Mouse (Mus musculus): ENCODE results near the gene Armcx5.
"Not testable (repeated sequence)": the region's sequence is repeated elsewhere in the genome, so short reads cannot be mapped to it uniquely, and the experiment has no call there.

Armcx5 gene

DNA sequence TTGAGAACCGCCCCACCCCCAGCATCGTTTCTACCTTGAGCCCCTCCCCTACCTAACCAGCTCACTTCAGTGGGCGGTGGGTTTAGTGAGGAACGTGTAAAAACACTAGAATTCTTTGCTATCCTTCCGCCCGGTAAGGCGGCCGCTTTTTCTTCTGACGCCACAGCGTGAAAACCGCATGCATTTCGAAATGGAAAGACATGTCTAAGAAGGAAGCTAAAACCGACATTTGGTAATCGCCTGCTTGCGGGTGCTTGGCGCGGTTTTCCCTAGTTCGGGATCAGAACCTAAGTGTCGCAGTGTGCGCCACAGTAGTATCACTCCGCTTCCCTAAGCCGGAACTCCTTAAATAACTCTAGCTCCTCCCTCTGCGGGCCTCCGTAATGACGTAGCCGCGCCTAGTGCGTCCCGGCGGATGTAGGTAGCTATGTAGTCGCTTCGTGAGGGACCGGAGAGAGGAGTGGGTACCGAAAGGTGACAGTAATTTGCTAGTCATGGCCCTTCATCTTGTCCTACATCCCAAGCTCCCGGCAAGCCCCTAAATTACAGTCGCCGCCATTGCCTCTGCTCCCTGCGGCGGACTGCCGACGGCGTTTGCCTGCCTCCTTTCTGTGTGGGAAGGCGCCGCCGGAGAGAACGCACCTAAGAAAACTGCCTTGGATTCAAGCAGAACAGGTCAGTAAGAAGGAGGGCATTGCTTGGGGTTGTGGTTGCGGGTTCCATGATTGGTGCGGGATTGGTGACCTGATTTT, at the start of gene Armcx5, which contains the start of gene Gprasp1:
Armcx5 (plus strand) TSS at position 430 of the 752 bp plus-strand sequence.
Gprasp1 (plus strand) TSS at position 430 of the 752 bp plus-strand sequence.
- DNase-seq (ENCODE audit: low spot score) = peak; percentile 91

DNA sequence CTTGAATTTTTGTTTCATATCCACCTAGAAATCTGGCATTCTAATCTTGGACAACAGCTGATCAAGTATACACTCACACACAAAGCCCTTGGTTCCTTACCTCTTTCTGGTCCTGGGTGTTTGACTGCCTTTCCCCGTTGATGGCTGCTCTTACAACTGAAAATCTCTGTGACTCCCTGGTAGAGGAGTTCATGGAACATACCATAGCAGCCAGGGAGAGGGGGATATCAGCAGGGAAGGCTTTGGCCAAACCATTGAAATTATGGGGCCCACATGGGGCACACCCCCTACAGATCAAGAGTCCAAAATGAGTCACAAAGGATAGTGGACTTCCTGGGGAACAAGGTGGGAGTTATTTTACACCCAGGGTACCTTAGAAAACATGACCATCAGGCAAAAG, 48.9 kb upstream of the Armcx5 start, which contains the start of gene Tcp11x2:
Tcp11x2 (minus strand) TSS at position 158 of the 400 bp plus-strand sequence.
- DNase-seq (ENCODE audit: low spot score) = no peak

DNA sequence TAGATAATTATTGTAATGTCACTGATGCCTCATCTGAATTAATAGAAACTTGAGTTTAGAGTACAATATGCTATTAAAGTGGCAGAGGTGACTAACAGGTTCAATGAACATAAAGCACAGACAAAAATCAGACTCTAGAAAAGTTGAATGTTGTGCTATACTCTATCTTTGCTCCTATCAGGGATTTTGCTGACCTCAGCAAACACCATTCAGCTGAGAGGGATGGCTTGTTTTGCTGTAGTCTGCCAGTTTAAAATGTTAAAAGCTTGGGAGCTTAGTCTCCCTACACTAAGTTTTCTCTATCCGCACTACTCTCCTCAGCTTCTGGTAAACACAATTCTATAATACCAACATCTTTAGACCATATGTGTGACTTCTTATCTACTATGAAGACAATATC, 39.4 kb upstream of the Armcx5 start:
- DNase-seq (ENCODE audit: low spot score) = no peak

DNA sequence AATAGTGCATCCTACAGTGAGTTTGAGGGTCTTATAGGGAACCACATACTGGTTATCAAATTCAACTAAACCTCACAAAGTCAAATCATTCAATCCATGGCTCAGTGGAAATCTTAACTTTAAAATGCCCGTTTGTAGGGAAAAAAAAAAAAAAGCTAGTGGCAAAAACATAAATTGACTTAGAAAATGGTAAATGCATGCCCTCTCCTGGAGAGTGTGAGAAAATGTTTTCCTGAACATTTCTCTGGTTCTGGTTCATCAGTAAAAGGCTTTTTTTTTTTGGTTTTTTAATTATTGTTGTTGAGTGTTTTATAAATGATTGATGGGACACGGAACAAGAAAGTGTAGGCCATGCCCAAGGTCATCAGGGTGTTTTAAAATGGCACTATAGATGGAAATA, 38.2 kb upstream of the Armcx5 start:
- no peak for DNase-seq (ENCODE audit: low spot score)

DNA sequence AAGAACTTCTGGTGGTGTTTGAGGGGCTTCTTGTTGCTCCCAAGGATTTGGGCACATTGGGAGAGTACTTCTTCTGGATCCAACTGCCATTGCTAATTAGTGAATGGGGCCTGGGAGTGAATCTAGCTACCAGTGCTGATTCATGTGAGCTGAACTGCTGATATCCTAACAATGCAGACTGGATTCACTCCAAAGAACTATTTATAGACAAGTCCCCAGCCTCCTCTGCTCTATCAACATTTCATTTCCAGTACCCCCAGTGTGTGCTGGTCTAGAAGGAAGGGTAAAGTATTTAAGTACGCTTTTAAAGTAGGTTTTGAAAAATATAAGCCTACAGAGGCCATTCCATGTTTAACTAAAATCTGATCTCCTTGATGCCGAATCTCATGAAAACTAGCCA, 29.7 kb upstream of the Armcx5 start:
- no peak for DNase-seq (ENCODE audit: low spot score)

DNA sequence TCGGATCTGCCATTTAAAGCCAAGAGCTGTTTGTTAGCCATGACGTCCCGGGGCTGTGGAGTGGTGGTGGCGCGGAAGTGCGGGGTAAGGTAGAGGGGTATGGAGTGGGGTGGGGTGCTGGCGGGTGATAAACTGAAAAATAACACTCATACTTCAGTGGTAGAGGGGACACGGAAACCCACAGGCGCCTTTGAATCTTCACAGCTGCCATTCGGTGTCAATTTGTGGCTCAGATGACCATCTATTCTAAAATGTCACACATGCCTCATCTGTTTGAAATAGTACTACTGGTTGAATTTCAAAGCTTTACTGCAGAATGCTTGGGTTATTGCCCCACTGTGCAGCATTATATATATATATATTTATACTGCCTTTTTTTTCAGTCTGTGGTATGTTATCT, 17.4 kb upstream of the Armcx5 start, which contains the start of gene Tmsb15a:
Tmsb15a (minus strand) TSS at position 101 of the 400 bp plus-strand sequence.
- DNase-seq (ENCODE audit: low spot score) = no peak

DNA sequence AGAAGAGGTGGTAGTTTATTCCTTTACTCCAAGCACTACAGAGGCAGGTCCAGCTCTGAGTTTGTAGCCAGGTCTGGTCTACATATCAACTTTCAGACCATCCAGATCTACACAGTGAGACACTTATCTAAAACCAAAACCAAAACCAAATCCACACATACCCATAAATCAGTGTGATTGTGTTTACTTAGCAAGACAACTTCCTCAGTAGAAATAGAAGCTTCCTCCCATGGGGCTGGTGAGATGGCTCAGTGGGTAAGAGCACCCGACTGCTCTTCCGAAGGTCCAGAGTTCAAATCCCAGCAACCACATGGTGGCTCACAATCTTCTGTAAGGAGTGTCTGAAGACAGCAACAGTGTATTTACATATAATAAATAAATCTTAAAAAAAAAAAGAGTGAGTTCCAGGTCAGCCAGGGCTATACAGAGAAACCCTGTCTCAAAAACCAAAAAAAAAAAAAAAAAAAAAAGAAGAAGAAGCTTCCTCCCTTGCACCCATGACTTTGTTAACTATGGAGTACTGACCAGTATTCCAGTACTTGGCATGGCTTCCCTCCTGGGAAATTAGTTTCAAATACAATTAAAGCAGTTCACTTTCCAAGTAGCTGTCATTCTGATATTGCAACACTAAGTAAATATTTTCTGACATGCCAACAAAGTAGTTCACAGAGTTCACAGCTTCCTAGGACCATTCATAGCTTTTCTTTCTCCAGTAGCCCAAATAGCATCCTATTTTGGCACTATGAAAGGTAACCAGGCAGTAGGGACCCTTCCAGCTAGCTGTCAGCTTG, 3.6 kb upstream of the Armcx5 start:
- no peak for DNase-seq (ENCODE audit: low spot score)

DNA sequence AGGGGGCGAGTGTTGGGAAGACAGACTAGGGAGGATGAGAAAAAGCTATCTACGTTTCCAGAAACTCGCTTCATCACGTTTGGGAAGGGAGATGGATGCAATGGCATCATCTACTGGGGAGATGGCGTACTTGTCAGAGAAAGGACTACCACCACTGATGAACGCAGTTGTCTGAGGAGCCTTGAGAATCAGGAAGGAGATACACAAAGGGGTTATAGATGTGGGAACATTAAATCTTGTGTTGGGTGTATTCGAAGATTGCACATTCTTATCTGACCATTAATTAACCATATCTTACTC, 473 bp downstream of the Armcx5 start:
- DNase-seq (ENCODE audit: low spot score) = peak; percentile 17

DNA sequence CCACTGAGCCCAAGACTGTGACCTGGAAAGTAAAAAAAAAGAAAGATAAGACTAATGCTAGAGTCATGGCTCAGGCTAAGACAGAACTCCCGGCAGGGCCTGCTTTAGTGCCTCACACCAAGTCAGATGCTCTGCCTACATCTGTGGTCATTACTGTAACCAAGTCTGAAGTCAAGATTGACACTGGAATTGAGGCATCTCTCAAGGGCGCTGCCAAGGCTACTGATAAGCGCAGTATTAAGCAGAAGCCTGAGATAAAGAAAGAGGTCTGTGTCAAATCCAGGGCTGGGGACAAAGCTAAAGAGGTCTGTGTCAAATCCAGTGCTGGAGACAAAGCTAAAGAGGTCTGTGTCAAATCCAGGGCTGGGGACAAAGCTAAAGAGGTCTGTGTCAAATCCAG, 2.8 kb downstream of the Armcx5 start:
- DNase-seq (ENCODE audit: low spot score) = not testable (repeated sequence)

DNA sequence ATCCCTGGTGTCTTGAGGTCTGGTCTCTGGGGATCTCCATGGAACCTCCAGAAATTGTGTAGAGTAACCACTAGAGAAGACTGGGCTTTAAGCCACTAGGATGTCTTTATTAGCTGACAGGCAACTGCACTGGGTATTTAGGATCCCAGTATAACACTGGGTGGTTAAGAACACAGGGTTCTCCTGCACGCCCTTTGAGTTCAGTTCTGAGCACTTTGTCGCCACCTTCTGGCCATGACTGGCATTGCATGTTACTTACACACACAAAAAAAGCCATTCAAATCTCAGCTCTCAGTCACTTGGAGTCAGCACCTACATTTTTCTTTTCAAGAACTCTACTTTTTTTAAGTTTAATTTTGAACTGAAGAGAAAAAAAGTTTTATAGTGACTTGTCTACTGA, 10.3 kb downstream of the Armcx5 start:
- peak; percentile 72 for DNase-seq (ENCODE audit: low spot score)

DNA sequence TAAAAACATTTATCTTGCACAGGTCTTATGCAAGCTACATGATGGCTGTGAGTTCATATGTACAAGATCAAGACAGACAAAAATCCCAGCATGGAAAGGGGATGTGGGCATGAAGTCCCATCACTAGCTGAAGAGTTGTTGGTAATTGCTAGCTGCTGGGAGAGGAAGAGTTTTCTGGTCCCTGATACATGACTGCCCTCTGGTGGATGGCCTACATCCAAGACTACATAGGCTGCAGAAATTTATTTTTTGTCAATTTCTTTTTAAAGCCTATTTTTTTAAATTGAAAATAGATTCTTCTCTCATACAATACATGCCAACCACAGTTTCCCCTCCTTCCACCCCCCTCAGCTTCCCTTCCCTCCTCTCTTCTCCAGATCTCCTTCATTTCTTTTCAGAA, 19.2 kb downstream of the Armcx5 start:
- peak; percentile 27 for DNase-seq (ENCODE audit: low spot score)

DNA sequence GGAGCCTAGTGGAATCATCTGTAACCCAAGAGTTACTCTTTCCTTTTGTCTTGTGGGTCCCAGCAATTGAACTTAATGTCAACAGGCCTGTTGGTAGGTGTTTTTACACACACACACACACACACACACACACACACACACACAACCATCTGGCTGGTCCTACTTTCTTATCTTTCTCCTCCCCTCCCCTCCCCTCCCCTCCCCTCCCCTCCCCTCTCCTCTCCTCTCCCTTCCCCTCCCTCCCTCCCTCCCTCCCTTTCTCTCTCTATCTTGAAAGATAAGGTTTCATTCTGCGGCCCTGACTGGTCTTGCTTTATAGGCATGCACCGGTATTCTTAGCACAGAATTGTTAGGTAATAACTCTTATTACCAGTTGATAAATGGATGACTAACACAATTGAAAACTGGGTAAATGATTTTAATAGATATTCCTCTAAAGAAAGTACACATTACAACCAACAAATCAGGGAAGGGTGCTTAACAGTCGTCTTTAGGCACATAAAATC, 25.6 kb downstream of the Armcx5 start:
- DNase-seq (ENCODE audit: low spot score) = no peak

DNA sequence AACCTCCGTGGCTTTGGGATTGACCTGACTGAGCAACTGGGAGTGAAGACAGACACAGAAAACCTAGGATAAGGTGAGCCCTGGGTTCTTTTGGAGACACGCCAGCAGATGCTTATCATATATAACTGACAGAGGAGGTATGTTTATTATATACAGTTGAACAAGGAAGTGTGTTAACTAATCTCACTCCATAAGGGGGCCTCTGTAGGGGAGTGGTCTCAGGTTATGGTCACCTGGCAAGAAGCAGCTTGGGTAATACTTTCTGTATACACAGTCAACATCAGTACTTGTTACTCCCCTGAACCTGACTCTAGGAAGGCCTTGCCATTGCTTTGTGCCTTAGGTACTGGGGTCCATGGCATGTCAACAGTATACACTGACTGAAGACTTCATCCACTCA, 26.0 kb downstream of the Armcx5 start:
- DNase-seq (ENCODE audit: low spot score) = no peak

DNA sequence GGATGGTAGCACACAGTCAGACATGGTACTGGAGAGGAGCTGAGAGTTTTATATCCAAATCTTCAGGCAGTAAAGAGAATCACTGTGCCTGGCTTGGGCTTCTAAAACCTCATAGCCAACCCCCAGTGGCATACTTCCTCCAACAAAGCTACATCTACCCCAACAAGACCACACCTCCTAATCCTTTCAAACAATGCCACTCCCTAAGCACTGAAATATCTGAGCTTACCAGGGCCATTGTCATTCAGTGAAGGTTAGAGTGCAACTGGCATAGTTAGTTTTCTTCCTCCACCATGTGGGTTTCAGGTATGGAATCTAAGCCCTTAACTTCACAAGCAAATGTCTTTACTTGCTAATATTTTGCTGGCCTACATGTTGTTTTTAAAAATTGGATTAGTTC, 49.0 kb downstream of the Armcx5 start:
- DNase-seq (ENCODE audit: low spot score) = no peak

DNA sequence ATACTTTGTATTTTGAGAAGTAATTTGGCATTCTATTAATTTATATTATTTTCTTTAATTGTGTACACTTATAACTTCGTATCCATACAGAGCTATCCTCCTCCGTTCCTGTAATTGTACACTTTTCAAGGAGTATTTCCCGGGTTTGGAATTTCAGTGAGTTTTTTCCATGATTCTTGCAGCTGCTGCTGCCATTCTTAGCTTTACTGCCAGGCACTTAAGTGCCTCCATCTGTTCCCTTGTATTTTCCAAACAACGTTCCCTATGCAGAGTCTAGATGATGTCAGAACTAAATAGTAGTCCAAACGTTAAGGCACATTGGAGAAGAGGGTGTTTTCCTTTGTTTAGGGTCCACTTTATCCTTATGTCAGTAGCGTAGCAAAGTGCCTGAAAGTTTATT, 49.8 kb downstream of the Armcx5 start:
- no peak for DNase-seq (ENCODE audit: low spot score)

DNA sequence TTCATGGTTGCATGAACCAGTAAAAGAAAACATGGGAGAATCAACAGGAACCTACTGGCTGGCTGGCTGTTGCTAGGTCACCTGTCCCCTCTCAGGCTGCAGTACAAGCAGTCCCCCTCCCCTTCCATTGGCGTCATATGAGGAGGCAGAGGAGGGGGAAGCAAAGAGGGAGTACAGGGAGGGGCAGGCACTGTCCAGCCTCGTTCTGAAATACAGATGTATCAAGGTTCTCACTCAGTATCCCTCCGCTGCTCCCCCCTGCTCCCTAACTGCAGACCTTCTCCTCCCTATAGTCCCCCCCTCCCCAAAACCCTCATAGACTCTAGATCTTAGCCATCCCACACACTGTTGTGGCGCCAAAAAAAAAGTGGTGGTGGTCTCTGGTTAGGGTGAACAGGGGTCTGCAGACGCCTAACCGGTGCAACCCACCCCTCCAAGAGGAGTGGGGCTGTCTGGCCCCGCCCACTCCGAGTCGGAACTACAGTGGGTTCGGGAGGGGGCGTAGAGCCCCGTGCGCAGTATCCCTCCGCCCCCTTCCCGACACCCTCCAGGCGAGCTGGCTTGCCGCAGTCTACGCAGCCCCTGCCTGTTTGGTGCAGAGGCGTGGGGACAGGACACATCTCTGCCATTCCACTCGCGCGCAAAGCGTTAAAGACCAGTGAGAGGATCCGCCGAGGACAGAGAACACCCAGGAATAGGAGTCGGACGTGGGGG, 53.2 kb downstream of the Armcx5 start:
- DNase-seq (ENCODE audit: low spot score) = peak; percentile 36

DNA sequence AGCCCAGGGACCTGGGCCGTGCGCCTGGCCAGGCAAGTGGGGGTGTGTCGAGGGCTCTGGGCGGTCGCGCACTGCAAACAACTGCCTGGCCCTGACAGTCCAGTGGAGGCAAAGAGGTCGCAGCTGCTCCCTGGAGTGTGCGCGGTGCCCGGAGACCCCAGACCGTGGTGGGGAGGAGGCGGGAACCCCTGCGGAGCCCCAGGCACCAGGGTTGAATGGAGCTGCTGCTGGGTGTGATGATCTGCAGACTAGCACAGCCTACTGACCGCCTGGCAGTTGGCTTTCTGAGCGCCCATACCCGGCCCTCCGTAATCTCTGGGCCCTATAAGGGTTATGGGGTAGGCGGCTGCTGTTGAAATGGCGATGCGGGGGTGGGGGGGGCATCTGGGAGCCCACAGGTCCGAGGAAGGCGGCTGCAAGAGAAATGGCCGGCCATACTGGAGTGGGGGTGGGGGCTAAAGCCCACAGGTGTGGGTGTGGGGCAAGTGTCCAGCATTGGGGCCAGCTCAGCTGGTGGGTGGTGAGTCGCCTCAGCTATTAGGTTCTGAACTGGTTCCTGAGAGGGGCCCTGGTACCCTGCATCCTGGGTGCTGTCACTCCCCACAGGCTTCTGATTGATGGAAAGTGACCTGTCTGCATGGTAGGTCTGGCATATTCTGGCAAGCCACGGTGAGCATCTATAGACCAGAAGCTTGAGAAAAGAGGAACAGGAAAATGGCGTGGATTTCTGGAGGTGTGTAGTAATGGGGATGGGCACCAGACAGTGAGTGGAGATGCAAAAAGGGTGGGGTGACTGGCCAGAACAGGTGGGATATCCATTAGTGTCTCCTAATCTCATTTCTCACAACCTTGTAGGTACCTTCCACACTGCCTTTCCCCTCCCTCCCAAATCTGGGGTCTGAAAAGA, 54.0 kb downstream of the Armcx5 start:
- DNase-seq (ENCODE audit: low spot score) = peak; percentile 7
